Mouse (Mus musculus): ENCODE data around the gene Hdlbp. TPM values are rescaled to one million over a fixed set of nuclear protein-coding genes. Genes with fewer than 3 reads are reported as not detected.
"Not testable (repeated sequence)": the region's sequence is repeated elsewhere in the genome, so short reads cannot be mapped to it uniquely, and the experiment has no call there.

Gene Hdlbp
- total RNA-seq, 2 experiments from 2014 or later: 149 to 186 TPM

- not testable (repeated sequence) for ATAC-seq (replicated peaks; ENCODE audit: poor library complexity, severe bottlenecking)
Measured at GRCm38 (mm10) chr1:93450118-93450517, 28.5 kb downstream of the Hdlbp start.

GRCm38 (mm10) chr1:93445822-93446162 lies 32.8 kb downstream of the Hdlbp start:
- no peak; the same call in 1 of the 2 replicates for ATAC-seq (replicated peaks; ENCODE audit: poor library complexity, severe bottlenecking)

GRCm38 (mm10) chr1:93445111-93445821 lies 33.3 kb downstream of the Hdlbp start:
- ATAC-seq (replicated peaks; ENCODE audit: poor library complexity, severe bottlenecking): peak; percentile 77

GRCm38 (mm10) chr1:93444405-93445110 lies 34.1 kb downstream of the Hdlbp start:
- ATAC-seq (replicated peaks; ENCODE audit: poor library complexity, severe bottlenecking): peak; percentile 61

GRCm38 (mm10) chr1:93439321-93439720 lies 39.3 kb downstream of the Hdlbp start:
- no peak for ATAC-seq (replicated peaks; ENCODE audit: poor library complexity, severe bottlenecking)

- no peak for ATAC-seq (replicated peaks; ENCODE audit: poor library complexity, severe bottlenecking)
Measured at GRCm38 (mm10) chr1:93432087-93432486, 46.5 kb downstream of the Hdlbp start.

- ATAC-seq (replicated peaks; ENCODE audit: poor library complexity, severe bottlenecking): peak; percentile 18; the same call in 1 of the 2 replicates
Measured at GRCm38 (mm10) chr1:93403403-93403802, 75.2 kb downstream of the Hdlbp start.

GRCm38 (mm10) chr1:93401191-93402052 lies 77.2 kb downstream of the Hdlbp start:
- ATAC-seq (replicated peaks; ENCODE audit: poor library complexity, severe bottlenecking): peak; percentile 83

- no peak for ATAC-seq (replicated peaks; ENCODE audit: poor library complexity, severe bottlenecking)
Measured at GRCm38 (mm10) chr1:93388906-93389305, 89.7 kb downstream of the Hdlbp start.

- ATAC-seq (replicated peaks; ENCODE audit: poor library complexity, severe bottlenecking): no peak
Measured at GRCm38 (mm10) chr1:93387198-93387597, 91.4 kb downstream of the Hdlbp start.

GRCm38 (mm10) chr1:93379117-93379516 lies 99.5 kb downstream of the Hdlbp start:
- ATAC-seq (replicated peaks; ENCODE audit: poor library complexity, severe bottlenecking): no peak

- ATAC-seq (replicated peaks; ENCODE audit: poor library complexity, severe bottlenecking): no peak
Measured at GRCm38 (mm10) chr1:93377307-93377706, 101.3 kb downstream of the Hdlbp start.

GRCm38 (mm10) chr1:93373665-93374064 lies 105.0 kb downstream of the Hdlbp start, which contains the start of gene Ano7:
TSS of gene Ano7 (plus strand) at chr1:93373930.
- ATAC-seq (replicated peaks; ENCODE audit: poor library complexity, severe bottlenecking): no peak

GRCm38 (mm10) chr1:93365641-93366040 lies 113.0 kb downstream of the Hdlbp start:
- ATAC-seq (replicated peaks; ENCODE audit: poor library complexity, severe bottlenecking): peak; percentile 88

- ATAC-seq (replicated peaks; ENCODE audit: poor library complexity, severe bottlenecking): no peak
Measured at GRCm38 (mm10) chr1:93362661-93363060, 116.0 kb downstream of the Hdlbp start.

Other genes with a start within 250 kb of the Hdlbp start
- gene Sned1, start 243.0 kb downstream of the Hdlbp start, total RNA-seq (2014; fragmentation: Nextera tagmentation): 0.30 and 0.70 TPM in 2 replicates
- gene Sned1, start 243.0 kb downstream of the Hdlbp start, total RNA-seq (2017): 0.05 and 0.13 TPM in 2 replicates
- gene Mterf4, start 172.9 kb downstream of the Hdlbp start, total RNA-seq (2014; fragmentation: Nextera tagmentation): 15.1 and 19.0 TPM in 2 replicates
- 13.3 and 22.9 TPM in 2 replicates for gene Mterf4, start 172.9 kb downstream of the Hdlbp start, total RNA-seq (2017)
- 8.1 and 40.0 TPM in 2 replicates for gene Ppp1r7, start 136.0 kb downstream of the Hdlbp start, total RNA-seq (2014; fragmentation: Nextera tagmentation)
- 21.3 and 29.2 TPM in 2 replicates for gene Ppp1r7, start 136.0 kb downstream of the Hdlbp start, total RNA-seq (2017)
- gene Pask, start 135.3 kb downstream of the Hdlbp start, total RNA-seq (2014; fragmentation: Nextera tagmentation): 12.7 and 22.0 TPM in 2 replicates
- 10.0 and 13.1 TPM in 2 replicates for gene Pask, start 135.3 kb downstream of the Hdlbp start, total RNA-seq (2017)
- gene Ano7, start 104.9 kb downstream of the Hdlbp start, total RNA-seq (2014; fragmentation: Nextera tagmentation): 0.43 TPM in 1 of 2 replicates, not detected in the other
- 0.99 TPM in 1 of 2 replicates, not detected in the other for gene Ano7, start 104.9 kb downstream of the Hdlbp start, total RNA-seq (2017)
- 0.56 and 2.3 TPM in 2 replicates for gene Farp2, start 33.3 kb upstream of the Hdlbp start, total RNA-seq (2014; fragmentation: Nextera tagmentation)
- gene Farp2, start 33.3 kb upstream of the Hdlbp start, total RNA-seq (2017): 0.82 and 1.3 TPM in 2 replicates
- 53.5 and 65.0 TPM in 2 replicates for gene Stk25, start 179.8 kb upstream of the Hdlbp start, total RNA-seq (2014; fragmentation: Nextera tagmentation)
- gene Stk25, start 179.8 kb upstream of the Hdlbp start, total RNA-seq (2017): 30.9 and 38.5 TPM in 2 replicates
- gene Bok, start 206.8 kb upstream of the Hdlbp start, total RNA-seq (2014; fragmentation: Nextera tagmentation): 0.43 and 0.60 TPM in 2 replicates
- 0.26 and 0.43 TPM in 2 replicates for gene Bok, start 206.8 kb upstream of the Hdlbp start, total RNA-seq (2017)